Mouse (Mus musculus): ENCODE results near the gene Tbc1d22a.

DNA sequence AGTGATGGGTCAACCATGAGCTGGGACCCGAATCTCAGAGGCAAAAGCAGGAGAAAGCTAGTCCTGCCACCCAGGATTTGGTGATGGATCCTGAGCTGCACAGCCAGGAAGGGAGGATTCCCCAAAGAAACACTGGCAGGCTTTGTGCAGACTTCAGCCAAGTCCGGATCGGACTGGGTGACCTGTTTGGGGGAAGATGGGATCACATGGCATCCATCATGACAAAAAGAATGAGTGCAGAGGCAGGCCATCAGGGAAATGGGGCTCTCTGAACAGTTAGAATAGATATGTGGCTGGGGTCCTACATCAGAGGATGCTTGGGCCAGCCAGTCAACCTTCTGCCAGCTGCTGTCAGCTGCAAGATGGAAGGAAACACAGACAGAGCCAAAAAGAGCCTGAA is 328.1 kb downstream of the Tbc1d22a start:
- no peak for TF ChIP-seq CTCF (IDR thresholded peaks at IDR 0.05; ENCODE audit: control insufficient read depth, insufficient read depth, insufficient replicate concordance, low read depth, low read length)
- TF ChIP-seq POLR2A (IDR thresholded peaks at IDR 0.05; ENCODE audit: control insufficient read depth, low read depth, low read length), result no peak

All from testis, adult 2 months (tissue).